Mouse (Mus musculus) stomach, postnatal 0 days (tissue): Measurements from ENCODE around the gene Spata2.

Experiments used
- CTCF ChIP-seq: IDR thresholded peaks from 2 replicates; pipeline ENCODE4 v1.5.1; 2016; ENCODE audit warnings: antibody characterized with exemption, low read depth, mild to moderate bottlenecking, moderate library complexity
- EP300 ChIP-seq: optimal IDR thresholded peaks from 2 replicates; pipeline ENCODE3; 2016; ENCODE audit warnings: antibody characterized with exemption

- TF ChIP-seq CTCF (no peak), EP300 (no peak)
Measured at GRCm38 (mm10) chr2:167491757-167492708, 654 bp downstream of the Spata2 start, which contains the start of gene Rnf114.
